Mouse (Mus musculus): ENCODE measurements at regions not wholly inside any gene's neighbourhood (a gene's known extent, or its start where the extent isn't known, plus 50 kb on each side); places are given as distances from the start of the nearest gene placed in this dataset.

- DNase-seq (ENCODE audit: extremely low spot score in 1 of 2, low spot score in 1 of 2) = no peak
These were observed 615.3 kb upstream of the Fbxo33 start for GRCm38 (mm10) chr12:59834809-59835208.

- DNase-seq (ENCODE audit: extremely low spot score in 1 of 2, low spot score in 1 of 2) = peak in 1 of 2 experiments; percentile 52
These were observed 603.4 kb upstream of the Fbxo33 start for GRCm38 (mm10) chr12:59822918-59823317.

GRCm38 (mm10) chr12:59822435-59822834 lies 602.9 kb upstream of the Fbxo33 start:
- no peak for DNase-seq (ENCODE audit: extremely low spot score in 1 of 2, low spot score in 1 of 2)

GRCm38 (mm10) chr12:59821698-59822097 lies 602.2 kb upstream of the Fbxo33 start:
- no peak for DNase-seq (ENCODE audit: extremely low spot score in 1 of 2, low spot score in 1 of 2)

- DNase-seq (ENCODE audit: extremely low spot score in 1 of 2, low spot score in 1 of 2) = no peak
These were observed 596.4 kb upstream of the Fbxo33 start for GRCm38 (mm10) chr12:59815965-59816364.

- DNase-seq (ENCODE audit: extremely low spot score in 1 of 2, low spot score in 1 of 2) = no peak
These were observed 594.8 kb upstream of the Fbxo33 start for GRCm38 (mm10) chr12:59814356-59814755.

- DNase-seq (ENCODE audit: extremely low spot score in 1 of 2, low spot score in 1 of 2) = no peak
These were observed 589.7 kb upstream of the Fbxo33 start for GRCm38 (mm10) chr12:59809224-59809623.

GRCm38 (mm10) chr12:59798051-59798450 lies 578.5 kb upstream of the Fbxo33 start:
- peak; percentile 67 to 85 for DNase-seq (ENCODE audit: extremely low spot score in 1 of 2, low spot score in 1 of 2)

GRCm38 (mm10) chr12:59791473-59791872 lies 571.9 kb upstream of the Fbxo33 start:
- DNase-seq (ENCODE audit: extremely low spot score in 1 of 2, low spot score in 1 of 2) = no peak

- no peak for DNase-seq (ENCODE audit: extremely low spot score in 1 of 2, low spot score in 1 of 2)
These were observed 567.3 kb upstream of the Fbxo33 start for GRCm38 (mm10) chr12:59786831-59787230.

- DNase-seq (ENCODE audit: extremely low spot score in 1 of 2, low spot score in 1 of 2) = no peak
These were observed 551.5 kb upstream of the Fbxo33 start for GRCm38 (mm10) chr12:59770980-59771379.

GRCm38 (mm10) chr12:59762260-59762659 lies 542.7 kb upstream of the Fbxo33 start:
- peak in 1 of 2 experiments; percentile 23 for DNase-seq (ENCODE audit: extremely low spot score in 1 of 2, low spot score in 1 of 2)

GRCm38 (mm10) chr12:59744768-59745167 lies 525.2 kb upstream of the Fbxo33 start:
- DNase-seq (ENCODE audit: extremely low spot score in 1 of 2, low spot score in 1 of 2) = no peak

GRCm38 (mm10) chr12:59743211-59743610 lies 523.7 kb upstream of the Fbxo33 start:
- peak; percentile 3 to 51 for DNase-seq (ENCODE audit: extremely low spot score in 1 of 2, low spot score in 1 of 2)

- DNase-seq (ENCODE audit: extremely low spot score in 1 of 2, low spot score in 1 of 2) = peak in 1 of 2 experiments; percentile 13
These were observed 505.4 kb upstream of the Fbxo33 start for GRCm38 (mm10) chr12:59724951-59725350.

- DNase-seq (ENCODE audit: extremely low spot score in 1 of 2, low spot score in 1 of 2) = peak; percentile 4 to 41
These were observed 503.1 kb upstream of the Fbxo33 start for GRCm38 (mm10) chr12:59722471-59723182.

- peak; percentile 9 to 37 for DNase-seq (ENCODE audit: extremely low spot score in 1 of 2, low spot score in 1 of 2)
These were observed 493.7 kb upstream of the Fbxo33 start for GRCm38 (mm10) chr12:59713216-59713615.

GRCm38 (mm10) chr12:59683235-59683634 lies 463.7 kb upstream of the Fbxo33 start:
- DNase-seq (ENCODE audit: extremely low spot score in 1 of 2, low spot score in 1 of 2) = no peak

- DNase-seq (ENCODE audit: extremely low spot score in 1 of 2, low spot score in 1 of 2) = no peak
These were observed 443.6 kb upstream of the Fbxo33 start for GRCm38 (mm10) chr12:59663161-59663560.

GRCm38 (mm10) chr12:59630678-59631077 lies 411.2 kb upstream of the Fbxo33 start:
- no peak for DNase-seq (ENCODE audit: extremely low spot score in 1 of 2, low spot score in 1 of 2)

- no peak for DNase-seq (ENCODE audit: extremely low spot score in 1 of 2, low spot score in 1 of 2)
These were observed 403.6 kb upstream of the Fbxo33 start for GRCm38 (mm10) chr12:59623147-59623546.

- no peak for DNase-seq (ENCODE audit: extremely low spot score in 1 of 2, low spot score in 1 of 2)
These were observed 401.6 kb upstream of the Fbxo33 start for GRCm38 (mm10) chr12:59621132-59621531.

- DNase-seq (ENCODE audit: extremely low spot score in 1 of 2, low spot score in 1 of 2) = peak; percentile 78 to 84
These were observed 400.8 kb upstream of the Fbxo33 start for GRCm38 (mm10) chr12:59620340-59620739.
